Mouse (Mus musculus) heart, embryonic 16.5 days (tissue): ENCODE measurements at regions not wholly inside any gene's neighbourhood (a gene's known extent, or its start where the extent isn't known, plus 50 kb on each side); places are given as distances from the start of the nearest gene placed in this dataset.

Experiments
- ATAC-seq: fragments of 200-750 bp; cut with Nextera tagmentation; replicated peaks from 2 replicates; pipeline ENCODE4 v1.8.0; 2017; ENCODE audit warnings: moderate number of reproducible peaks; ENCODE audit not compliant: insufficient read depth, low FRiP score; ENCODE audit errors: extremely low read depth
- H3K27ac ChIP-seq: fragments of 300-500 bp; sonication (generic); 2 replicates; pipeline ENCODE4 v1.5.1; 2014; ENCODE audit warnings: mild to moderate bottlenecking, low read length, control low read depth, moderate library complexity
- H3K27me3 ChIP-seq: fragments of 300-500 bp; sonication (generic); 2 replicates; pipeline ENCODE4 v1.6.1; 2014; ENCODE audit warnings: low read length, mixed read lengths; ENCODE audit not compliant: control insufficient read depth, insufficient read depth
- H3K36me3 ChIP-seq: fragments of 300-500 bp; sonication (generic); 2 replicates; pipeline ENCODE4 v1.6.1; 2014; ENCODE audit not compliant: control insufficient read depth, insufficient read depth
- H3K4me1 ChIP-seq: fragments of 300-500 bp; sonication (generic); 2 replicates; pipeline ENCODE4 v1.6.1; 2014; ENCODE audit warnings: low read length, mixed read lengths; ENCODE audit not compliant: control insufficient read depth, insufficient read depth
- H3K4me2 ChIP-seq: fragments of 300-500 bp; sonication (generic); 2 replicates; pipeline ENCODE4 v1.6.1; 2014; ENCODE audit warnings: low read depth, mild to moderate bottlenecking, control low read depth, low read length
- H3K4me3 ChIP-seq: fragments of 300-500 bp; sonication (generic); 2 replicates; pipeline ENCODE4 v1.5.1; 2014; ENCODE audit warnings: mild to moderate bottlenecking, control low read depth, low read length
- H3K9ac ChIP-seq: fragments of 300-500 bp; sonication (generic); 2 replicates; pipeline ENCODE4 v1.6.1; 2014; ENCODE audit warnings: low read length, control low read depth
- H3K9me3 ChIP-seq: fragments of 300-500 bp; sonication (generic); replicated peaks from 2 replicates; pipeline ENCODE4 v1.6.1; 2016; ENCODE audit warnings: low read length; ENCODE audit not compliant: control insufficient read depth
- WGBS: fragments of 180-500 bp; shearing (Covaris S2); extraction: QIAGEN DNeasy Blood & Tissue Kit; methylation state at CpG from one replicate; pipeline ENCODE4 v1.1.7; 2014; 5-methylcytosine and 5-hydroxymethylcytosine counted together

DNA sequence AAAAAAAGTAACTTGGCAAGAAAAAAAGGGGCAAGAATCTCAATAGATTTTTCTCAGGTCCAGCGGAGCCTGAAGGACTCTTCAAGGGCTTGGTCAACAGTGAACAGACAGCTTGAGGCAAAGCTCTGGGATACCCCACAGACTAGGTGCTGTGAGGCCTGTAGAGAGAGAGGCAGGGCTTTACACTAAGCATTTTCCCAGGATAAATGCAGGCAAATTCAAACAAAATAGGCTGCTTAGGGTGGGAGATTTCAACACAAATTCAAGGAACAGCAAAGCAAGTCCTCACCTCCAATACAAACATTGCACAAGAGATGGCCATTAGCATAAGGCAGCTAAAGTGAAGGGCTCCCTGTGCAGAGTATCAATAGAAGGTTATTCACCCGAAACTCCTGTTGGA is 225.3 kb upstream of the Adgrl2 start:
- no peaks in the 10 kb centered on the region for H3K9me3 ChIP-seq
- 81% methylated on average over 2 of the region's 2 CpGs for WGBS
- no peak overlapping the region for H3K27ac ChIP-seq
- no peaks in the 10 kb centered on the region for H3K27me3 ChIP-seq
- H3K4me2 ChIP-seq = no peak overlapping the region
- H3K9ac ChIP-seq = no peak overlapping the region
- no peaks in the 10 kb centered on the region for H3K36me3 ChIP-seq
- no peak overlapping the region for H3K4me3 ChIP-seq
- peaks cover 22% of the 10 kb centered on the region for H3K4me1 ChIP-seq
- ATAC-seq = no peak

- Histone ChIP-seq H3K4me3 (no peak overlapping the region), H3K4me1 (no peaks in the 10 kb centered on the region; the same call in 1 of the 2 replicates), H3K9ac (no peak overlapping the region), H3K4me2 (no peak overlapping the region), H3K27me3 (no peaks in the 10 kb centered on the region), H3K9me3 (no peaks in the 10 kb centered on the region), H3K27ac (no peak overlapping the region), H3K36me3 (no peaks in the 10 kb centered on the region)
- WGBS = 64% methylated on average over 7 of the region's 7 CpGs
- no peak for ATAC-seq
Observed at GRCm38 (mm10) chr3:149211909-149212308, 221.6 kb upstream of the Adgrl2 start.

GRCm38 (mm10) chr3:149209260-149209659 is 218.9 kb upstream of the Adgrl2 start:
- Histone ChIP-seq H3K27ac (no peak overlapping the region), H3K27me3 (no peaks in the 10 kb centered on the region), H3K9me3 (no peaks in the 10 kb centered on the region), H3K9ac (no peak overlapping the region), H3K36me3 (no peaks in the 10 kb centered on the region), H3K4me3 (no peak overlapping the region), H3K4me1 (no peaks in the 10 kb centered on the region; the same call in 1 of the 2 replicates), H3K4me2 (no peak overlapping the region)
- 80% methylated on average over 2 of the region's 2 CpGs for WGBS
- no peak for ATAC-seq

DNA sequence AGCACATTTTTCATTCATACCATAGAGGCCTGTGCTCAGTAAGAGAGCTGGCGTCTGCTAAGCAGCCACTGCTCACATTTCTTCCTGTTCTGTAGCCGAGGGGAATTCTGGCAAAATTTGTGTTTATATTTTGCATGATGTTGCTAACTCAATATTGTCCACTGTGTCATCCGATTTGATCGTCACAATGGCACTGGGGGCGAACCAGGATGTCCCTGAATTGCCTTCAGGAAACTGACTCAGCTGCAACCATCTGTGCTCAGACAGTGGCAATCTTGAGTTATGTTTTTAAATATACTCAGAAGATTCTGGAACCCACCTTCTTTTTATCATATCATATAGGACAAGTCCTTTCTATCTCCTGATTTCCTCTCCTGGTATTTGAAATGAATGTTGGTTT is 213.1 kb upstream of the Adgrl2 start:
- H3K4me1 ChIP-seq = no peaks in the 10 kb centered on the region
- H3K27ac ChIP-seq = peak overlapping the region; percentile 55
- no peak overlapping the region for H3K4me3 ChIP-seq
- no peaks in the 10 kb centered on the region for H3K27me3 ChIP-seq
- H3K9ac ChIP-seq = no peak overlapping the region
- no peak overlapping the region for H3K4me2 ChIP-seq
- H3K9me3 ChIP-seq = no peaks in the 10 kb centered on the region
- 61% methylated on average over 5 of the region's 5 CpGs for WGBS
- no peaks in the 10 kb centered on the region for H3K36me3 ChIP-seq
- no peak for ATAC-seq

DNA sequence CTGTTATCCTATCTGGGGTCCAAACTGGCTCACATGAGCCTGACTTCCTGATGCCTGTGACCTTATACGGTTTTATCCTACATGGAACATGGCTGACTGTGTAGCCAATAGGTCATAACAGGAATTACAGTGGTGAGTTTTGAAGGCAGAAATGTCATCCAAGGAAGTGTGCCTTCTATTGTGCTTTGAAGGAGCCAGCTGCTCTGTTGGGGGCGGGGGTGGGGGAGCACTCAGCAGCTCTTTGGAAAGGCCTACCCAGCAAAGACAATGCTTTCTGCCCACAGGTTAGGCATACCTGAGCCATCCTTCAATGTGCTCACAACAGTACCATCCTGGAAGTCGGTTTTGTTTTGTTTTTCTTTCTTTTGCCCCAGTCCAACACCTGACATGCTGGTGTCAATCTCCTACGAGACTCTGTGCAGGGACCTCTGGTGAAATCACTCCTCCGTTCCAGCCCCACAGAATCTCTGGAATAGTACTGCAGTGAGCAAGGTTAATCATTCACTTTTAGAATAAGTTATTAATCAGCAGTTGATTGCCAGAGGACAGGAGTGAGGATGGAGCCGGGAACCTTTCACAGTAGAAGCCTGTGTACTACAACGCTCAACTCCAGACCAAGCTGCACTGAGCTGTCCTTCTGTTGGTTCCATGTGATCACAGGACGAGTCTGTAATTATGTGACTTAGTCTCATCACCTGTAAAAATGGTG is 206.3 kb upstream of the Adgrl2 start:
- H3K9me3 ChIP-seq = no peaks in the 10 kb centered on the region
- no peak for ATAC-seq
- H3K27ac ChIP-seq = no peak overlapping the region
- H3K9ac ChIP-seq = no peak overlapping the region
- 82% methylated on average over 8 of the region's 8 CpGs for WGBS
- no peaks in the 10 kb centered on the region for H3K36me3 ChIP-seq
- H3K4me1 ChIP-seq = no peaks in the 10 kb centered on the region
- no peak overlapping the region for H3K4me2 ChIP-seq
- H3K27me3 ChIP-seq = no peaks in the 10 kb centered on the region
- H3K4me3 ChIP-seq = no peak overlapping the region

- Histone ChIP-seq H3K4me1 (0 out of 2 replicates have a peak, but pooled peaks cover 2% of the 10 kb centered on the region), H3K9ac (no peak overlapping the region), H3K36me3 (no peaks in the 10 kb centered on the region), H3K9me3 (no peaks in the 10 kb centered on the region), H3K27ac (no peak overlapping the region), H3K4me2 (no peak overlapping the region), H3K27me3 (no peaks in the 10 kb centered on the region), H3K4me3 (no peak overlapping the region)
- ATAC-seq = no peak
- WGBS = 73% methylated on average over 19 of the region's 19 CpGs
Observed at GRCm38 (mm10) chr3:149190856-149191576, 200.7 kb upstream of the Adgrl2 start.

GRCm38 (mm10) chr3:149184136-149184551 is 193.8 kb upstream of the Adgrl2 start:
- no peak for ATAC-seq
- H3K9ac ChIP-seq = peak overlapping the region; percentile 38; the same call in 1 of the 2 replicates

DNA sequence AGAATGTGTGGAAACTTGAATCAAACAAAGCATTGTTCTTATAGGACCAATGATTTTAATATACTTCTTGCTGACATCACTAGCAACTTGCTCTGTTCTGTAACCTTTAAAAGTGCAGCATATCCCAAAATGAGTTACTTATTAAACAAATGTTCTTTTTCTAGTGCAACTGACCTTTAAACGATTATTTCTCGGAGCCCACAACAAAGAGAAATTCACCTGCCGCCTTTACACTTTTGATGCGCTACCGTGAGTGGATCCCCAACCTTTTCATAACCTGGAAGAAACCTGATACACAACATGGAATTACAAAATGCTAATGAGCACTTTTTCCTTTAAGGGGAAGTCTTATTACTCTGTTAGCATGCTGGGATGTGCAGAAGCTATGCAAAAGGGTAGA is 191.7 kb upstream of the Adgrl2 start:
- H3K27ac ChIP-seq = no peak overlapping the region
- H3K4me1 ChIP-seq = peaks cover 6% of the 10 kb centered on the region; the same call in 1 of the 2 replicates
- no peaks in the 10 kb centered on the region for H3K27me3 ChIP-seq
- no peaks in the 10 kb centered on the region for H3K36me3 ChIP-seq
- H3K9me3 ChIP-seq = no peaks in the 10 kb centered on the region
- no peak overlapping the region for H3K9ac ChIP-seq
- no peak overlapping the region for H3K4me3 ChIP-seq
- no peak for ATAC-seq
- no peak overlapping the region for H3K4me2 ChIP-seq
- WGBS = 95% methylated on average over 5 of the region's 5 CpGs

More at GRCm38 (mm10) chr3:149184136-149184551, 193.8 kb upstream of the Adgrl2 start:
- H3K36me3 ChIP-seq = no peaks in the 10 kb centered on the region
- no peaks in the 10 kb centered on the region for H3K27me3 ChIP-seq
- peak overlapping the region; percentile 51 for H3K4me2 ChIP-seq
- peaks cover 6% of the 10 kb centered on the region; the same call in 1 of the 2 replicates for H3K4me1 ChIP-seq
- no peak overlapping the region for H3K4me3 ChIP-seq
- no peaks in the 10 kb centered on the region for H3K9me3 ChIP-seq
- 12% methylated on average over 12 of the region's 12 CpGs for WGBS
- no peak overlapping the region for H3K27ac ChIP-seq

DNA sequence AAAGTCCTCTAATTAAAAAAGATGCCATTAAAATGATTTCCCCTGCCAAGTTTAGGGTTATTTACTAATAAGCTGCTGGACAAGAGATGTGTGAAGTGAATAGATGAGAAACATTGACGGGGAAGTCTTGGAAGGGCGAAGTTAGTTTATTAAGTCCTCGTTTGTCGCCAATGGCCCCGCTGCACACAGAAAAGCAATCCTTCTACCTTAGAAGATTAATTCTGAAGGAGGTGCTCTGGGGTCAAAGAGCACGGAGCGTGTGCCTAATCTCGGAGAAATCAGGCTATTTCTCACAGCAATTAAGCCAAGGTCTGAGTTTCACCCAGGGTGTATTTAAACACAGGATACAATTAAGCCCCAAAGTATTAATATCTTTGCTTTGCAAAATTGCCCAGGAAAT is 189.8 kb upstream of the Adgrl2 start:
- no peaks in the 10 kb centered on the region for H3K36me3 ChIP-seq
- no peak overlapping the region for H3K27ac ChIP-seq
- no peaks in the 10 kb centered on the region for H3K9me3 ChIP-seq
- no peak overlapping the region for H3K9ac ChIP-seq
- no peak for ATAC-seq
- H3K27me3 ChIP-seq = no peaks in the 10 kb centered on the region
- no peak overlapping the region for H3K4me2 ChIP-seq
- H3K4me1 ChIP-seq = peaks cover 4% of the 10 kb centered on the region; the same call in 1 of the 2 replicates
- 72% methylated on average over 8 of the region's 8 CpGs for WGBS
- no peak overlapping the region for H3K4me3 ChIP-seq
